ENCODE assay signal across 8 mouse cellular contexts in the genomic region with DNA sequence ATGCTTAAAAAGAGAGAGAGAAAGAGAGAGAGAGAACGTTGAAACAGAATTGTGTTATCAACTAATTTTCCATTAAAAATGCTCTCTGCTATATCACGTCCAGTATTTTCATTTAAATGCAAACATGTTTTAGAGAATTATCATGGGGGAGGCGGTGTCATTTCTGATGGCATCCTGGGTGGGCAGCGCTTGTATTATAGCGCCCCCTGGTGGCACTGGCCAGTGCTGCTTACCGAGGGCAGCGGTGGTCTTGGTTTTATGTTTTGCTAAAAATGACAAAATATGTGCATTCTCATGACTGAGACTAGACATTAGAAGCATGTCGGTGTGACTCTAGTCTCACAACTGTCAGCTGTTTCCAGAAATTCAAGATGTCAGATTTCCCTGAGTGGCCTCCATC. TPM values are rescaled to one million over a fixed set of nuclear protein-coding genes. Genes with fewer than 3 reads are reported as not detected.
DNase-seq lines count a peak whose midpoint lies in the region; ATAC-seq lines count a peak whose summit lies in the region.

No protein-coding gene starts in this region.

- H3K4me2 ChIP-seq in heart, embryonic 11.5 days, result no peak overlapping the region
- no peak overlapping the region for H3K4me2 ChIP-seq in hindbrain, embryonic 15.5 days

- H3K9me3 ChIP-seq in heart, embryonic 11.5 days (replicated peaks; ENCODE audit: control insufficient read depth, low read length), result no peaks in the 10 kb centered on the region
- no peaks in the 10 kb centered on the region for H3K9me3 ChIP-seq in hindbrain, embryonic 15.5 days

- H3K27ac ChIP-seq in heart, embryonic 11.5 days (ENCODE audit: low read depth, low read length), result no peak overlapping the region
- H3K27ac ChIP-seq in hindbrain, embryonic 15.5 days (replicated peaks), result 0 out of 2 replicates have a peak overlapping the region, but pooled peaks have one; percentile 42

- ATAC-seq in heart, embryonic 11.5 days (replicated peaks; ENCODE audit: insufficient number of reproducible peaks, low FRiP score, low TSS enrichment), result no peak
- no peak; the same call in 1 of the 2 replicates for ATAC-seq in hindbrain, embryonic 15.5 days (ENCODE audit: low FRiP score, low read depth)

- 12% methylated on average over 8 of the region's 8 CpGs for WGBS in heart, embryonic 11.5 days (ENCODE audit: insufficient replicate concordance)
- WGBS in hindbrain, embryonic 15.5 days, result 8% methylated on average over 8 of the region's 8 CpGs

- no peaks in the 10 kb centered on the region for H3K36me3 ChIP-seq in heart, embryonic 11.5 days (ENCODE audit: control insufficient read depth, insufficient read depth, low read length)
- no peaks in the 10 kb centered on the region for H3K36me3 ChIP-seq in hindbrain, embryonic 15.5 days

- H3K4me3 ChIP-seq in heart, embryonic 11.5 days (ENCODE audit: low read depth, low read length), result no peak overlapping the region
- H3K4me3 ChIP-seq in hindbrain, embryonic 15.5 days, result no peak overlapping the region

- H3K9ac ChIP-seq in heart, embryonic 11.5 days (ENCODE audit: low read depth, low read length), result no peak overlapping the region
- no peak overlapping the region for H3K9ac ChIP-seq in hindbrain, embryonic 15.5 days

- 0 out of 2 replicates have a peak, but pooled peaks cover 3% of the 10 kb centered on the region for H3K27me3 ChIP-seq in heart, embryonic 11.5 days (ENCODE audit: control insufficient read depth, insufficient read depth, low read length)
- no peaks in the 10 kb centered on the region for H3K27me3 ChIP-seq in hindbrain, embryonic 15.5 days

- peak; percentile 7 for DNase-seq in heart, adult 8-10 months (ENCODE audit: low spot score)
- DNase-seq in urinary bladder, postnatal 36 days (ENCODE audit: low spot score in 2 of 2), result peak; percentile 16 to 35
- no peak for DNase-seq in urinary bladder, adult 18-20 months (ENCODE audit: low spot score in 2 of 2)
- peak; percentile 74 for DNase-seq in embryo, embryonic 11 days
- peak; percentile 59 for DNase-seq in lung, postnatal 10 days
- DNase-seq in testis, postnatal 10 days (ENCODE audit: low spot score), result peak; percentile 88

- H3K4me1 ChIP-seq in heart, embryonic 11.5 days (ENCODE audit: control insufficient read depth, insufficient read depth, low read length), result no peaks in the 10 kb centered on the region
- H3K4me1 ChIP-seq in hindbrain, embryonic 15.5 days (replicated peaks), result peaks cover 9% of the 10 kb centered on the region

RNA-seq across cellular contexts. Expression of a gene that starts 44.9 kb away (rescaled TPM):
- total RNA-seq in heart, adult 8-10 months (2022), result 10 to 100 TPM; 28.8 to 39.1 (median 30.8) TPM
- polyA plus RNA-seq in heart, embryonic 11.5 days (2014; fragmentation: Nextera tagmentation; extraction: Ambion mirVana), result 128 and 153 TPM in 2 replicates
- polyA plus RNA-seq in hindbrain, embryonic 15.5 days (2015; fragmentation: Nextera tagmentation; extraction: Ambion mirVana), result 171 and 187 TPM in 2 replicates

Comparison
In these comparisons a context has a peak if more than half of its experiments do, and no peak if none do; other contexts are left out.
1. DNase-seq: peak in heart, adult 8-10 months (single experiment), urinary bladder, postnatal 36 days (2 of 2), embryo, embryonic 11 days (single experiment), lung, postnatal 10 days (single experiment) and testis, postnatal 10 days (single experiment); none in urinary bladder, adult 18-20 months (0 of 2).